Mouse (Mus musculus) gonadal fat pad, adult 2 months (tissue): Measurements from ENCODE around the gene Ifna15. TPM values are rescaled to one million over a fixed set of nuclear protein-coding genes. Genes with fewer than 3 reads are reported as not detected.

Source experiments
- DNase-seq: peaks from one replicate; pipeline ENCODE4 v3.0.0-alpha.2; 2012; ENCODE audit warnings: low read depth
- polyA plus RNA-seq: library from polyadenylated mRNA; depleted of rRNA; stranded (reverse); fragments of >200 nt; gene quantifications from 2 replicates; pipeline ENCODE4 v1.2.3, GENCODE M21; 2012; rRNA removed

The Ifna15 gene
- polyA plus RNA-seq, 1 experiment = not detected

- no peak for DNase-seq
These were observed 43.6 kb downstream of the Ifna15 start for GRCm38 (mm10) chr4:88514403-88514802.

GRCm38 (mm10) chr4:88513743-88514142 is 44.3 kb downstream of the Ifna15 start:
- no peak for DNase-seq

Other genes with a start within 250 kb of the Ifna15 start
- 5.4 and 8.3 TPM in 2 replicates for gene Hacd4, start 119.3 kb downstream of the Ifna15 start, polyA plus RNA-seq
- not detected in 2 replicates for gene Ifnb1, start 35.5 kb downstream of the Ifna15 start, polyA plus RNA-seq
- gene Ifna14, start 13.6 kb upstream of the Ifna15 start, polyA plus RNA-seq = not detected in 2 replicates
- gene Ifna9, start 34.1 kb upstream of the Ifna15 start, polyA plus RNA-seq = not detected in 2 replicates
- gene Ifna12, start 45.1 kb upstream of the Ifna15 start, polyA plus RNA-seq = not detected in 2 replicates
- not detected in 2 replicates for gene C87499, start 76.2 kb upstream of the Ifna15 start, polyA plus RNA-seq
- not detected in 2 replicates for gene Ifna13, start 86.2 kb upstream of the Ifna15 start, polyA plus RNA-seq
- not detected in 2 replicates for gene Ifna16, start 118.7 kb upstream of the Ifna15 start, polyA plus RNA-seq
- not detected in 2 replicates for gene Ifna2, start 125.7 kb upstream of the Ifna15 start, polyA plus RNA-seq
- not detected in 2 replicates for gene Ifnab, start 133.1 kb upstream of the Ifna15 start, polyA plus RNA-seq
- 0.84 and 0.86 TPM in 2 replicates for gene Gm26566, start 163.6 kb upstream of the Ifna15 start, polyA plus RNA-seq
- 14.9 and 20.2 TPM in 2 replicates for gene Klhl9, start 164.2 kb upstream of the Ifna15 start, polyA plus RNA-seq
- gene Gm13271, start 196.6 kb upstream of the Ifna15 start, polyA plus RNA-seq = 0.35 TPM in 1 of 2 replicates, not detected in the other
- not detected in 2 replicates for gene Gm13283, start 201.9 kb upstream of the Ifna15 start, polyA plus RNA-seq
- not detected in 2 replicates for gene Gm13290, start 215.6 kb upstream of the Ifna15 start, polyA plus RNA-seq
- gene Gm13289, start 218.7 kb upstream of the Ifna15 start, polyA plus RNA-seq = not detected in 2 replicates
- not detected in 2 replicates for gene Gm13272, start 221.6 kb upstream of the Ifna15 start, polyA plus RNA-seq
- 0.07 TPM in 1 of 2 replicates, not detected in the other for gene Ifnz, start 223.9 kb upstream of the Ifna15 start, polyA plus RNA-seq
- not detected in 2 replicates for gene Gm13276, start 227.5 kb upstream of the Ifna15 start, polyA plus RNA-seq
- gene Gm13277, start 230.4 kb upstream of the Ifna15 start, polyA plus RNA-seq = not detected in 2 replicates
- gene Gm13278, start 233.3 kb upstream of the Ifna15 start, polyA plus RNA-seq = not detected in 2 replicates
- gene Gm13275, start 236.2 kb upstream of the Ifna15 start, polyA plus RNA-seq = not detected in 2 replicates
- gene Gm13279, start 239.2 kb upstream of the Ifna15 start, polyA plus RNA-seq = not detected in 2 replicates
- gene Gm13285, start 241.4 kb upstream of the Ifna15 start, polyA plus RNA-seq = not detected in 2 replicates
- not detected in 2 replicates for gene Gm13287, start 245.0 kb upstream of the Ifna15 start, polyA plus RNA-seq
- gene Gm13288, start 247.3 kb upstream of the Ifna15 start, polyA plus RNA-seq = not detected in 2 replicates